Mouse (Mus musculus): ENCODE measurements around the gene Trank1.

Gene Trank1

DNA sequence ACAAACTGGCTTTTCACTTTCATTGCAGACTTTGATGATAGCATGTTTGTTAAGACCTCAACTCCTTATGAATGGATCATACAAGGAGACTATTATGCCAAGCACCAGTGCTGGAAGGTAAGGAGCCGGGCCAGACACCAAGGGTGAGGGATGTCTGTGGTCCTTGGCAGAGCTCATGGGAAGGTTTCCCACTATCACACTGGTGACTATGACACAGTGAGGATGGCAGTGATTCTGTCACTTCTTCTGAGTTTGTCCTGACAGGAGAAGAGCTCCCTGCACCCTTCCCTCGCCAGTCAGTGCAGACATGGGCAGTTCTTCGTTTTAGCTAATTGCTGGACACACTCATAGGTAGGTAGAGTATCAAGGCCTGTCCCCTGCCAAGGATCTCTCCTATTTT is 71.5 kb downstream of the Trank1 start:
- DNase-seq = no peak

DNA sequence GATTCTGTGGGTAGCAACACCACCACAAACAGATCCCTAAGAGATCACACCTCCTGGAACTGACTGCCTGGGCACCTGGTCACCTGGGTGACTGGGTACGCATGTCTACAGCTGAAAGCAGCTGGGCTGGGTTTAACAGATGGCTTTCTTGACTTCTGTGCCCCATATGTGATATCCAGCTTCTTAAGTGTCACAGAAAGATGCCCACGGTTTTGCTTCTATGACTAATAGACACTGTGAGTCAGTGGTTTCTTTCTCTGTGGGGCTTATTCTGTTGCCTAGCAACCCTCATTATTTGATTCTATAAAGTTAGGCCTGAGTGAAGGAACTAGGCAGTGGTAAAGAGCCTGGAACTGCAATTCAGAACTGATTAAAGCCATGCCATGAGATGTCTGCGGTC is 72.2 kb downstream of the Trank1 start:
- no peak for DNase-seq

DNA sequence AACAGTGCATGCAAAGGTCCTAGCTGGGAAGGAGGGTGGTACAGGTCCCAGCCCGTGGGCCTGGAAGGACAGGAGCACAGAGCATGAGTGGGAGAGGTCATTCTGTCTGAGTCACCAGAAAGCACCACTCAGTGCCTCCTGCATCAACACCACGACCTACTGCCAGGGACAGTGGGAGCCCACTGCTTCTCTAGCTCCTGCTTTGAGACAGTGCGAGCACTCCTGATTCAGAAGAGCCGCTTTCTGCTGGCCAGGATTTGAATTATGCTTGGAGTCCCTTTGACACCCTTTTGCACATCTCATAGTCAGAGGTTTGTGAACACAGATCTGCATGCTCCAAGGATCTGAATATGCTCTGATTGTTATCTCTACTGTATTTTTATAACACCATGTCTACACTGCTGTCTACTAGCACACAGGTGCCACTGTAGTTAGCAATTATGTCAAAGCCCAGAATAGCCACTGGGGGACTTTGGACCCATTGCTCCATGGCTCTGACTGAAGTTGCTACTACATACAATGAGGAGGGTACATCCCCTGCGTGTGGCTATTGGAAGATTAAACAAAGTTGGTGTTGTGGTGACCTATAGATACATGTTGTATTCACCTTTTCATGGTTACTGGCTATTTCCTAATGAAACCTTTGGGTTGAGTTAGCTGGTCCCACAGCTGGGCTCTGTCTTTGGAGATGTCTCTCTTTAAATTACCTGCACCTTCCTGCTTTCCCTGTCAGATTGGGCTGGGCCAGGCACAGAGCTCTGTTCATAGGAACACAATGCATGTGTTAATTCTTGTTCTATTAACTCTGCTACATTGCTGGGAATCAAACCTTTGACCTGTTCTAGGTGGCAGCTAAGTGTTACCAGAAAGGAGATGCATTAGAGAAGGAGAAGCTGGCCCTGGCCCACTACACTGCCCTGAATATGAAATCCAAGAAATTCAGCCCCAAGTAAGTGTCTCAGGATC is 74.3 kb downstream of the Trank1 start:
- DNase-seq = no peak

DNA sequence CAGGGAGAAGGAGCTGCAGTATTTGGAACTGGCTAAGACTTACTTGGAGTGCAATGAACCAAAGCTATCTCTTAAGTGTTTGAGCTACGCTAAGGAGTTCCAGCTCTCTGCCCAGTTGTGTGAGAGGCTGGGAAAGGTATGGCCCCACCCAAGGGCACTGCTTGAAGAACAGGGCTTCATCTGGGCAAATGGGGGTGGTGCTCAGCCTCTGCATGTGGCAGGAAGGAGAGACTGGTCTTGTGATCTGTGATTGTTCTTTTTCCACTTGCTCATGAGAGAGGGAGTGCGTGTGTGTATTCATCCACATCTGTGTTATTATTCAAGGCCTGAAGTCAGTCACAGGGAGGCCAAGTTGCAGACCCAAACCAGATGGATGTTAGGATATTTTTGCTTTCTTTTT is 75.0 kb downstream of the Trank1 start:
- peak; percentile 37 for DNase-seq

DNA sequence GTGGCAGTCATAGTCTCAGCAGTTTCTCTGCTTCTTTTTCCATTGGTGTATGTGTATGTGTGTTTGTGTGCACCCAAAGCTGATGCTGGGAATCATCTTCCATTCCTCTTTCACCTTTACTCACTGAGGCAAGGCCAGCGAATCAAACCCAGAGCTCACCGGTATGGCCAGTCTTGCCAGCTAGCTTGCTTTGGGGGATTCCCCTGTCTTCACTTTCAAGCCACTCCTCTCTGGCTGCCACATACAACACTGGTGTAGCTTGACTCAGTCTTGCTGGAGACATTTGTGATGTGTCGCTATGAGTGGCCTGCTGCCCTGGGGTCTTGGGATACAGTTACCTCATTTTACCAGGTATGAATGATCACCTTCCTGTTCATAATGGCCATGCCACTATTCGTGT is 76.0 kb downstream of the Trank1 start:
- no peak for DNase-seq

DNA sequence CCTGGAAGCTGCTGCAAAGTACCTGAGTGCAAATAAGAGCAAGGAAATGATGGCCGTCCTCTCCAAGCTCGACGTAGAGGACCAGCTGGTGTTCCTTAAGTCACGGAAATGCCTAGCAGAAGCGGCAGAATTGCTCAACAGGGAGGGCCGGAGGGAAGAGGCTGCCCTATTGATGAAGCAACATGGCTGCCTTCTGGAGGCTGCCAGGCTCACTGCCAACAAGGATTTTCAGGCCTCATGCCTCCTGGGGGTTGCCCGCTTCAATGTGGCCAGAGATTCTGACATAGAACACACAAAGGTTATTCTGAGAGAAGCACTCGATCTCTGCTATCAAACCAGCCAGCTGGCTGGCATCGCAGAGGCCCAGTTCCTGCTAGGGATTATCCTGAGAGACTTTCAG is 78.5 kb downstream of the Trank1 start:
- no peak for DNase-seq

DNA sequence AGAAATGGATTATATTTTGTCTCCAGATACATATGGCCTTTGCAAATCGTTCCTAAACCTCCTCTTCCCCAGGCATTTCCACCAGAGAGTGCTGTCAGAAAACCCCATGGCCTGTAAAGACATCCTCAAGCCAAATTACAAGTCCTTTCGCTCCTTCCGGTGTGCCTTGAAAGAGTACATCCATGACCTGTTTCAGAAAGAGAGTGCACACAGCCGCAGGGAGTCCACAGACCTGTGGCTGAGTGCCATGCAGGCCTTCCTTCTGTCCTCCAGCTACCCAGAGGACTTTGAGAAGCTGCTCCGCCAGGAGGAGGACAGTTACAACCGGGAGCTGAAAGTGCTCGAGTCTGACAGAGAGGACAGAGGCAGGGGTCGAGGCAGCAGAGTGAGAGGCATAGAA is 79.5 kb downstream of the Trank1 start:
- DNase-seq = no peak

DNA sequence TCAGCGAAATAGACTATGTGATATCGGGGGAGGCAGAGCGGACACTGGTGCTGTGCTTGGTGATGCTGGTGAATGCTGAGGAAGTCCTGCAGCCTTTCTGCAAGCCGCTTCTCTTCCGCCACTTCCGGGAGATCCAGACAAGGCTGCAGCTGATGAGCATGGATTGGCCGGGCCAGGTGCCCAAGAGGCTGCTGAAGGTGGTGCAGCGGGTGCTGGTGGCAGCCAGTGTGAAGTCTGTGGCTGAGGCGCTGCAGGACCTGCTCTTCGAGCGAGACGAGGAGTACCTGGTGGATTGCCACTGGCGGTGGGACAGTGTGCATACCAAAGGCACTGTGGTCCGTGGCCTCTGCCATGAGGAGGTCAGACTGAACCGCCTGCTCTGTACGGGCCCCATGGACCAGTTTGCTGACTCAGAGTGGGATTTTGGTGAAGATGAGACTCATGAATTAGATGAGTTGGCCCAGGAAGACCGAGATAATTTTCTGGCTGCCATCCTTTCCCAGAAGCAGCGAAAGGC is 80.4 kb downstream of the Trank1 start:
- DNase-seq = no peak

DNA sequence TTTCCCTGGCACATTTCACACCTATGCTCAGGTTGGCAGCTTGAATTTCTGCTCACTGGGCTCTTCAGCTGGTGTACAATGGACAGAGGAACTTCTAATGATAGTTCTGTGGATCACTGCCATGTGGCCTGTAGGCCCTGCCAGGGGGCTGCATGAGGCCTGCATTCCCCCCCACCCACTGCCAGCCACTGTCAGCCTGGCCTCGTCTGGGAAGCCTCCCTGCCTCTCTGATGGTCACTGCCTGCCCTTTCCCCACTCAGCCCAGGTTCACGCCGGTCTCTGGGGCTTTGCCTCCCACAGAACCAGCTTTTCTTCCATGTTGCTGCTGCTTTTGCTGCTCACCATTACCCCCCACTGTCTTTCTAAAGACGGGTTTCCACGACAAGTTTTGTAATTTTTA is 83.7 kb downstream of the Trank1 start:
- no peak for DNase-seq

DNA sequence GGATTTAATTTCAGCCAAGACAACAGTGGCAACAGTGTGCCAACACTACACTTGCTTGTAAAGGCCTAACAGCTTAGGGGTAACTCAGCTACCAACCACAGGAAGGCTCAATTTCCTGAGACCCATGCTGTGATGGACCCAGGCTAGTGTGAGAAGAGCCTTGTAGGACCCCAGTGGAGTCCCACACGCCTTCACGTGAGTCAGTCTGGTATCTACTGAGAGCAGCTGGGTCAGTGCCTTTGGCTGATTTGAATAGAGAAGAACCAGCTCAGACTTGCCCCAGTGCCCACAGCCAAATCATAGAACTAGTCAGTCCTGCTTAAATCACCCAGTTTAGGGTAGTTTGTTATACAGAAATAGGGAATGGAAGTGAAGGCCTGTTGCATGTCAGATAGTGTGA is 86.5 kb downstream of the Trank1 start:
- no peak for DNase-seq

DNA sequence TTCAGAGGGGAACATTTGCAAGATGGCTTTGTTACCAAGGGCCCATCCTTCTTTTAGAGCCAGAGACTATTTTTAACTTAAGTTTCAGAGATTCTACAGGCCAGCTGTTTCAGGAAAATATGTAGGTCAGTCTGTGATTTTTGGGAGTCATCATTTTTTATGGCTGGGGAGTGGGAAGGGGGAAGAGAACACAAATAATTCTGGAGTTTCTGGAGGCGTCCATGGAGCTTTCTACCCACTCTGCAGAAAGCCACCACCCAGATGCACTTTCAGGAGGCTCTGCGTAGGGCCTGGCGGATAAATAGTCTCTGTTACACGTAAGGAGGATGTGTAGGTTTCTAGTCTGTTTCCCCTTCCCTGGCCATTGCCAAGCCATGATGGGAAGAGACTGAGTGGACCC is 88.5 kb downstream of the Trank1 start:
- no peak for DNase-seq

DNA sequence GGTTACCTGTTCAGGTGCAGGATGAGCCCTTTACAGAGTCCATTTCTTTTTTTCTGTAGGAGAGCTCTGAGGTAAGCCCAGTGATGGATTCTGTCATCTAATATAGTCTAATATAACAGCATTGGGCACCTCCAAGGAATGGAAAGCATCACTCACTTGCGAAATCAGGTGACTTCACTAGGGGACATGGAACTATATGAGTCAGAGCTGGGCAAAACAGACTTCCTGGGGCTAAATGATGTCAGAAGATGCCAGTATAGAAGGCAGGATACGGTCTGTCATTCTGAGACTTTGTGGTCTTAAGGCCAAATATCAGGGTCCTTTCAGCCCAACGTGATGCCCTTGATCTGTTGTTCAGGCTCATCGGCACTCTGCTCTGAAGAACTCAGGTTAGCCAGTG is 91.6 kb downstream of the Trank1 start:
- DNase-seq = no peak

DNA sequence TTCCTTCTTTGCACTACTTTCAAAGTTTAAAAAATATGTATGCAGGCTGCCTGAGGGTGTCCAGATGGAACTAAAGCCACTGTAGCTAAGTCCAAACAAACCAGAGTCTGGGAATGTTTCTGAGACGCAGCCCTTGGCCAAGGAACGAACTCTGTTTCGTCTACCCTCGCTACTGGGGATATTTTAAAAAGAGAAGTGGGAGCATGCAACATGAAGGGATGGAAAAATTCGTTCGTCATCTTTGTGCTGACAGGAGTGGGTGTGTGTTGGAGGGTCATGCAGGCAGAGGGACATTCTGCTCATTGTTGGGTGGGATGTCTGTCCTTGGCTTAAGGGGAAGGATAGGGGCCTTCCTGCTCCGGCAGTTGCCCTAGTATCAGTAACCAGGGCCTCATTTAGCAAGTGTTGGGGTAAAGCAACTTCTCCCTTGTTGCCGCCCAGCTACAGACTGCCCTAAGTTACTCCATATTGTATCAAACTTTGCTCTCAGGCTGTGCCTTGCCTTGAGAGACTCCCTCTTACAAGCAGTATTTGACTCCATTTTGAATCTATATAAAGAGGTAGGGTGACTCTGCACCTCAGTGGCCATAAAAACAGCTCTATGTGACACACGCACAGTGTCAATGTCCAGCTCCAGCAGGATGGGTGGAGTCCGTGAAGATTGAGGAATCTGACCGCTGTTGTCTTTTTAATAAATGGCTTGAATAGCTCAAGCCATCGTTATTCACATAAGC is 93.0 kb downstream of the Trank1 start:
- no peak for DNase-seq

DNA sequence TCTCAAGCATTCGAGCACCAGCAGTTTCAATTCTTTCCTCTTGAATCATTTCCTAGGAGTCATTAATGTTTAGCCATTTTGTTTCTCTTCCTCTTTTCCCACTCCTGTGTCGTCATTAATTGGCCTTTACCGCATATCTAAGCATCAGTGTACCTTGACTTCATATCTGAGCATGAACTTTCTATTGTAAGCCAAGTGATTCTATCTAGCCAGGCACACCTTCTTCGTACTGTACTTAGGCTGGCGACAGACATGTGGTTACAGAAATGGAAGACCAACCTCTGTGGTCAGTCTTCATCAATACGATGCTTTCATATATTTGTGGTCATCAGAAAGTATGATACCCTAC is 93.5 kb downstream of the Trank1 start:
- no peak for DNase-seq

DNA sequence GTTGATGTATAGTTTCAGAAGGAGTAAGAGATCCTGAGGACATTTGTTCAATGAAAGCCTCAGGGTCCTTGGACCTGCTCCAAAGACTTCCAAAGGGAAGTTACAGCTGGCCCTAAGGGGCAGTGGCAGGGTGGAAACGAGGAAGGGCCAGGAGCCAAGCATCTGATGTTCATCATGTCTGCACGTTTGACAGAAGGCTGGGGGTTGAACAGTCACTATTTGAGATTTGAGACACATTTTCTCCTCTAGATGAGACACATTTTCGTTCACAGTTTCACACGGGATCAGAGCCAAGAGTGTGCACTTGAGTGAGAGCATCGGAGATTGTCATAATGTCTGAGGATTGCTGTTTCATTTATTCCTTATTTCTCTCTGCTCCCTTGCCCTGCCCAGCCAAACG is 96.5 kb downstream of the Trank1 start:
- DNase-seq = no peak

DNA sequence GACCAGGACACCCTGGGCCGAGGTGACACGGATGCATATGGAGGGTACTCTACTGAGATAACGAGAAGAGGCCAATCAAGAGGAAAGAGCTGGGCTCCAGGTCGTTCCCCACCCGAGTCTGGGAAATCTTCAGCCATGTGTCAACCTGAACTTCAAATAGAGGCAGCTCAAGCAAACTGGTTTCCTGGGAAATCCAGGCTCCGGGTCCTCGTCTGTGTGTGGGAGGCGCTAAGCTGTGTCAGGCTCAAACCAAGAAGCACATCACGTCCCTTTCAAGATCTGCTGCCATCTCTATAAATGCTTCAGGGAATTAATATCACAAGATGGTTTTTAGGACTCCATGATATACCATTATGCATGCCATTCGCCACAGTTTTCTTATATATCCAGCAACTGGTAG is 96.9 kb downstream of the Trank1 start:
- no peak for DNase-seq

DNA sequence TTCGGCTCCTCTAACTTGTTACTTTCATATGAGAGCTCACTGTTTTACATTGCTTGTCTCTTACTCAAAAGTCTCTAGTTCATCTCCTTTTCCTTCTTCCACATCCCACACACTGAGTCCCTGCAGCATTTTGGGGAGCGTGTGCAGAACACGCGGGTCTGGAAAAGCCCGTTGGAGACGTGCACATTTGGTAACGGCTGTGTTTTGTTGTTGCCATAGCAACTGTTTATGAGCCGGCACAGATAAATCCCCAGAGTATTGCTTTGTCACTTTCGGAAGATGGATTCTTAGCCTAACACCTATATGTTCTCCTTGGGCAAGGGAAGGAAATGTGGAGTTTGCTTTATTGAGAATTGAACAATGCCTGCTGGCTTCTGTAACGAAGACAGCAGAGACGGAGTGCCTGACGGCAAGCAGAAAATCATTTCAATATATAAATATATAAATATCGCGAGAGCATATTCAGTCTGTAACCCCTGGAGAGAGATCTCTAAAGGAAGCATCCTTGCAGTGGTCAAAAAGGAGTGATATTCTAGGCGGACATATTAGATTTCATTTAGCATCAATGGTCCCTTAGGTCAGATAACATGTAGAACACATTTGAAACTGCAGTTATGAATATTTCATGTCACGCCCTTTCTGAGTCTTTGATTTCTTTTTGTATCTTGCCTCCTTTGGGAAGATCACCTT is 101.1 kb downstream of the Trank1 start:
- DNase-seq = no peak

DNA sequence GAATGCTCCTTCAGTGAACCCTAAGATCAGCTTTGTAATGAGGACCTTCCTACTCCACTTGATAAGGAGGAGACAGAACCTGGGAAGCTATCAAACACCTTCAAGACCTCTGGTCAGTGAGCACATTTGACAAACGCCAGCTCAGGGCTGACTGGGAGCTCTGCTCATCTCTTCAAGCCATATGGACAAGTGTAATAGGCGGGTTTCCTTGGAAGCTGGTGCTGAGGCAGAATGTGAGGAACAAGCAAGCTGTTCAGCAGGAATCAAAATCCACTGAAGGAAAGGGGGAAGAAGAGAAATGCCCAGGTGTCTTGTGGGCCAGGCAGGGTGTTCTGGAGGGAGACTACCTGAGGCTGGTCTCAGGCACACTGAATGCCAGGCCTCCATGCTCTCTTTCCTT is 110.3 kb downstream of the Trank1 start:
- no peak for DNase-seq

DNA sequence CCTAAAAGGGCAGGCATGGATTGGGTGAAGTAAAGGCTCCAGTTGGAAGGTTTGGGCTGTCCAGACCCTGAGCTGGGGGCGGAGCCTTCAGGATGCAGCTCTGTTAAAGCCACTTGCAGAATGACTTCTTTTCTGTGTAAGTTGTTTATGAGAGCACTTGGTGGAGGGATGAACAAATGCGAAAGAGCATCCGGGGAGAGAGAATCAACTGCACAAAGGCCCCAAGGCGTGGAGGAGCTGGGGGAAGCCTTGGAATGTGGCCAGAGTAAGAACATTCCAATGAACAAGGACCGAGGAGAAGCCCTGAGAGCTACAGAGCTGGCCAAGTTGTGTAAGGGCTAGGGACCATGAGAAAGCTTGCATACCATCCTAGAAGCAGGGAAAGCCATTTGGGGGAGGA is 111.0 kb downstream of the Trank1 start:
- DNase-seq = no peak

DNA sequence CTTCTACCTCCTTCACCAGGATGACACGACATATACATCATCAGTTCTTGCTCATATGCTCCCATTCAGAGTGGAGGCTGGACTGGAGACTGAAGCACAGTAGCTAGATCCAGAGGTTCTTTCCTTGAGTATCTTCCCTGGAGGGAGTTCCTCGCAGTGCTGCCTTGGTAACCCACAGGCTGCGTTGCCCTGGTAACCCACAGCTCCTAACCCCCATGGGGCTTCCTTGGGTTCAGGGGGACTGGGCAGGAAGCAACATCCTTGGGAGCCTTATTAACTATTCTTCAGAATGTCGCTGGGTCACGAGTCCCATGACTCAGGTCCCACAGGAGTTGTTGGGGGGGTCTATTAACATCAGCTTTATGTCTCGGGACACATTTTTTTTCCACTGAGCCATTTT is 113.6 kb downstream of the Trank1 start:
- no peak for DNase-seq

DNA sequence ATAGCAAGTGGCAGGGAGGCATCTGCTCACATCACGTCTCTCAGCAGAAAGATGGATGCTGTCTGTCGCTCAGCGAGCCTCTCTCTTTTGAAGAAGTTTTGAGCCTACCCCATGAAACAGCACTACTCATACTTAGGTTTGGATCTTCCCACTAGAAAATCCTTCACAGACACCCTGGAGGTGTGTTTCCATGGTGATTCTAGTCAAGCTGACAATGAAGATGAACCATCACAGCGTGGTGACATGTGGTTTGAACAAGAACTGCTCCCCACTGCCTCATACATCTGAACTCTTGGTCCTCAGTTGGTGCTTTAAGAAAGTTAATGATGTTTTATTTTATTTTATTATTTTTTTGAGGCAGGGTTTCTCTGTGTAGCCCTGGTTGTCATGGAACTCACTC is 114.4 kb downstream of the Trank1 start:
- DNase-seq = no peak

DNA sequence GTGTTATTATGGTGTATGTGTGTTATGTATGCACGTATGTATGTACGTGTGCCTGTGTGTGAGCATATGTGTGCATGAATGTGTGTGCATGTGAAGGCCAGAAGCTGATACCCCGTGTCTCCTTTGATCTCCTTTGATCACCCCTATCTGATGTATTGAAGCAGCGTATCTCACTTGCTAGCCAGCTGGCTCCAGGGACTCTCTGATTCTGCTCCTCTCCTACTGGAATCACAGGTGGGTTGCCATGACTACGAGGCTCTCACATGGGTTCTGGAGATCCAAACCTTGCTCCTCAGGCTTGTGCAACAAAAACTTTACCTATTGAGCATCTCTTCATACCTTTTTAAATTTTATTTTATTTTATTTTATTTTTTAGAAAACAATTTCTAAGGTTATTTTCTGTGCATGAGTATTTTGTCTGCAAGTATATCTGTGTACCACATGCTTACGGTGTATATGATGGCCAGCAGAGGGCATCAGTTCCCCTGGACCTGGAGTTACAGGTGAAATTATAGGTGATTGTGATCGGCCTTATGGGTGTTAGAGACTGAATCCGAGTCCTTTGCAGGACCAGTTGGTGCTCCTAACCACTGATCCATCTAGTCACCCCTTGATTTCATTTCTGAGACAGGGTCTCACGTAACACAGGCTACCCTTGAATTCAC is 116.5 kb downstream of the Trank1 start:
- DNase-seq = no peak

Data from kidney, adult 11 months (tissue).